Mouse (Mus musculus) CH12.LX (cell line): ENCODE results near the gene Rsc1a1. TPM values are rescaled to one million over a fixed set of nuclear protein-coding genes. Genes with fewer than 3 reads are reported as not detected.

Experiments used
- DNase-seq: peaks from one replicate; pipeline ENCODE4 v3.0.0-alpha.2; 2013; ENCODE audit errors: extremely low read depth
- H3K27ac ChIP-seq: 2 replicates; pipeline ENCODE4 v1.5.1; 2012; ENCODE audit warnings: low read depth, mild to moderate bottlenecking, control low read depth, moderate library complexity; ENCODE audit not compliant: insufficient read depth
- H3K27me3 ChIP-seq: replicated peaks from 2 replicates; pipeline ENCODE3; 2012; ENCODE audit warnings: inconsistent platforms
- H3K36me3 ChIP-seq, 2 experiments: replicated peaks in 1 of 2; 2 replicates each; pipeline versions ENCODE3 to v1.6.1; 2012; ENCODE audit warnings: inconsistent platforms in 1 of 2, low read length in 1 of 2, mild to moderate bottlenecking in 1 of 2, mixed read lengths in 1 of 2, moderate library complexity in 1 of 2; ENCODE audit not compliant: control insufficient read depth in 1 of 2, insufficient read depth in 1 of 2
- H3K4me1 ChIP-seq, 2 experiments: 2 replicates each; pipeline ENCODE4 v1.6.1; 2012; ENCODE audit warnings: inconsistent platforms in 1 of 2, moderate library complexity in 1 of 2; ENCODE audit not compliant: insufficient read depth in 2 of 2, control insufficient read depth in 1 of 2
- H3K4me2 ChIP-seq: 2 replicates; pipeline ENCODE4 v1.6.1; 2012; ENCODE audit warnings: low read depth, mild to moderate bottlenecking, control low read depth; ENCODE audit not compliant: poor library complexity, insufficient read depth, severe bottlenecking
- H3K4me3 ChIP-seq, 3 experiments: fragments of 150-350 bp in 1 of 3; sonication (generic) in 1 of 3; replicated peaks in 1 of 3; 2 replicates each; pipeline versions ENCODE3 to v1.5.1; 2011 to 2012; ENCODE audit warnings: low read depth in 2 of 3, low read length in 2 of 3, mild to moderate bottlenecking in 2 of 3, moderate library complexity in 2 of 3, control low read depth in 1 of 3, improper control_type of control experiment in 1 of 3, inconsistent platforms in 1 of 3, mixed read lengths in 1 of 3; ENCODE audit not compliant: poor library complexity in 1 of 3
- H3K79me2 ChIP-seq: replicated peaks from 2 replicates; pipeline ENCODE4 v1.6.1; 2012; ENCODE audit warnings: mild to moderate bottlenecking, moderate library complexity; ENCODE audit not compliant: control insufficient read depth, poor library complexity, insufficient read depth, severe bottlenecking; ENCODE audit errors: extremely low read depth
- H3K9ac ChIP-seq: 2 replicates; pipeline ENCODE4 v1.6.1; 2012; ENCODE audit warnings: low read depth, mild to moderate bottlenecking, control low read depth, moderate library complexity; ENCODE audit not compliant: insufficient read depth
- H3K9me3 ChIP-seq: replicated peaks from 2 replicates; pipeline ENCODE3; 2012; ENCODE audit warnings: low read length, inconsistent platforms, mixed read lengths
- BHLHE40 ChIP-seq: IDR thresholded peaks from 2 replicates; pipeline ENCODE4 v1.6.1; 2011; ENCODE audit warnings: mild to moderate bottlenecking, low read depth, low read length, improper control_type of control experiment
- CHD1 ChIP-seq: IDR thresholded peaks from 2 replicates; pipeline ENCODE4 v1.6.1; 2012; ENCODE audit warnings: low read depth, low read length, improper control_type of control experiment, inconsistent platforms
- CHD2 ChIP-seq: IDR thresholded peaks from 2 replicates; pipeline ENCODE4 v1.6.1; 2011; ENCODE audit warnings: low read length, improper control_type of control experiment
- CTCF ChIP-seq, 2 experiments: IDR thresholded peaks in 1 of 2; conservative IDR thresholded peaks in 1 of 2; 2 replicates each; pipeline ENCODE4 v1.5.1; 2011 to 2012; ENCODE audit warnings: low read depth in 2 of 2, low read length in 2 of 2, improper control_type of control experiment in 1 of 2, inconsistent platforms in 1 of 2, mild to moderate bottlenecking in 1 of 2, moderate library complexity in 1 of 2
- ELF1 ChIP-seq: IDR thresholded peaks from 2 replicates; pipeline ENCODE4 v1.6.1; 2014; ENCODE audit warnings: low read depth, mild to moderate bottlenecking, inconsistent platforms, low read length, improper control_type of control experiment
- EP300 ChIP-seq: IDR thresholded peaks from 2 replicates; pipeline ENCODE4 v1.6.1; 2011; ENCODE audit warnings: low read length, improper control_type of control experiment
- GABPA ChIP-seq: IDR thresholded peaks from 2 replicates; pipeline ENCODE4 v1.6.1; 2012; ENCODE audit warnings: low read depth, low read length, improper control_type of control experiment, inconsistent platforms; ENCODE audit not compliant: insufficient replicate concordance
- JUN ChIP-seq: IDR thresholded peaks from 2 replicates; pipeline ENCODE4 v1.6.1; 2011; ENCODE audit warnings: low read depth, mild to moderate bottlenecking, low read length, improper control_type of control experiment, moderate library complexity; ENCODE audit not compliant: insufficient read depth
- JUND ChIP-seq: conservative IDR thresholded peaks from 2 replicates; pipeline ENCODE4 v1.6.1; 2011; ENCODE audit warnings: low read depth, low read length, improper control_type of control experiment
- MAFK ChIP-seq: IDR thresholded peaks from 2 replicates; pipeline ENCODE4 v1.6.1; 2011; ENCODE audit warnings: low read length, improper control_type of control experiment; ENCODE audit not compliant: insufficient replicate concordance
- MAX ChIP-seq: IDR thresholded peaks from 2 replicates; pipeline ENCODE4 v1.6.1; 2011; ENCODE audit warnings: low read length, improper control_type of control experiment
- MAZ ChIP-seq: IDR thresholded peaks from 2 replicates; pipeline ENCODE4 v1.6.1; 2012; ENCODE audit warnings: low read depth, mild to moderate bottlenecking, inconsistent platforms, low read length, improper control_type of control experiment, moderate library complexity
- MEF2A ChIP-seq: IDR thresholded peaks from 2 replicates; pipeline ENCODE4 v1.6.1; 2014; ENCODE audit warnings: low read depth, mild to moderate bottlenecking, inconsistent platforms, low read length, improper control_type of control experiment, borderline replicate concordance
- MXI1 ChIP-seq: IDR thresholded peaks from 2 replicates; pipeline ENCODE4 v1.6.1; 2011; ENCODE audit warnings: mild to moderate bottlenecking, low read depth, low read length, improper control_type of control experiment
- NELFE ChIP-seq: IDR thresholded peaks from 2 replicates; pipeline ENCODE4 v1.6.1; 2011; ENCODE audit warnings: low read depth, low read length, improper control_type of control experiment
- NRF1 ChIP-seq: IDR thresholded peaks from 2 replicates; pipeline ENCODE4 v1.6.1; 2014; ENCODE audit warnings: low read depth, mild to moderate bottlenecking, inconsistent platforms, low read length, improper control_type of control experiment, moderate library complexity
- POLR2A ChIP-seq: IDR thresholded peaks from 2 replicates; pipeline ENCODE4 v1.6.1; 2011; ENCODE audit warnings: low read depth, mild to moderate bottlenecking, improper control_type of control experiment, low read length
- RAD21 ChIP-seq: IDR thresholded peaks from 2 replicates; pipeline ENCODE4 v1.6.1; 2011; ENCODE audit warnings: low read depth, mild to moderate bottlenecking, low read length, improper control_type of control experiment, moderate library complexity
- RCOR1 ChIP-seq: conservative IDR thresholded peaks from 2 replicates; pipeline ENCODE4 v1.6.1; 2012; ENCODE audit warnings: low read depth, mild to moderate bottlenecking, inconsistent platforms, low read length, improper control_type of control experiment
- UBTF ChIP-seq: IDR thresholded peaks from 2 replicates; pipeline ENCODE4 v1.6.1; 2012; ENCODE audit warnings: low read depth, mild to moderate bottlenecking, inconsistent platforms, low read length, improper control_type of control experiment, moderate library complexity
- USF2 ChIP-seq: conservative IDR thresholded peaks from 2 replicates; pipeline ENCODE4 v1.6.1; 2011; ENCODE audit warnings: low read depth, low read length, improper control_type of control experiment
- ZC3H11A ChIP-seq: IDR thresholded peaks from 2 replicates; pipeline ENCODE4 v1.6.1; 2012; ENCODE audit warnings: low read depth, mild to moderate bottlenecking, inconsistent platforms, low read length, improper control_type of control experiment
- ZKSCAN1 ChIP-seq: IDR thresholded peaks from 2 replicates; pipeline ENCODE4 v1.6.1; 2012; ENCODE audit warnings: low read depth, inconsistent platforms, low read length, improper control_type of control experiment, borderline replicate concordance
- dilution Hi-C: fragments of 300-500 bp; cut with MboI; formaldehyde crosslinking; loops from 2 replicates; pipeline ENCODE4 v1.14.3; 2020; ENCODE audit warnings: low sequenced_read_pairs; ENCODE audit not compliant: extremely low pct_unique_long_range_greater_than_20kb, extremely low pct_ligation_motif_present
- in situ Hi-C: fragments of 300-500 bp; cut with MboI; formaldehyde crosslinking; loops from 3 replicates; pipeline ENCODE4 v1.14.3; 2019; ENCODE audit warnings: low sequenced_read_pairs, low pct_ligation_motif_present, low pct_unique_long_range_greater_than_20kb, mixed read lengths
- polyA plus RNA-seq: library from polyadenylated mRNA; unstranded; fragments of >175 nt; gene quantifications from 2 replicates; pipeline ENCODE4 v1.2.1, GENCODE M21; 2012; ENCODE audit warnings: low read depth; ENCODE audit not compliant: insufficient read length
- total RNA-seq, 2 experiments: library from RNA; depleted of rRNA; stranded (reverse); fragments of 300-350 nt in 1 of 2; fragments of >200 nt in 1 of 2; gene quantifications; 2 replicates each; pipeline ENCODE4 v1.2.3; 2012 to 2014

Gene Rsc1a1
- total and polyA plus RNA-seq, 3 experiments: 3.4 to 14.0 (median 7.0) TPM

DNA sequence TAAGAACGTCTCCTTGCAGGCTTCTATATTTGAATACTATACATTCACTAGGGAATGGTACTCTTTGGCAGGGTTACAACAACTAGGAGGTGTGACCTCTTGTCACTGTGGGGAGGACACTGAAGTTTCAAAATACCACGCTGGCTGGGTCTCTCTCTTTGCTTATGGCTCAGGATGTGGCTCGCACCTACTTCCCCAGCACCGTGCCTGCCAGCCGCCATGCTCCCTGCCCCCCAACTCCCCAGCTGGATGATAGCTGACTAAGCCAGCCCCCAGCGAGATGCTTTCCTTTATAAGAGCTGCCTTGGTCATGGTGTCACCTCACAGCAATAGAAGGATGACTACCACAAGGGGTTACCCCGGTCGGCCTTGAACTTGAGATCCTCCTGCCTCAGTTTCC, 32.4 kb downstream of the Rsc1a1 start:
- peaks cover 22 to 70% of the 10 kb centered on the region in 2 experiments for H3K36me3 ChIP-seq
- H3K4me1 ChIP-seq: peaks cover 4 to 57% of the 10 kb centered on the region in 2 experiments; a peak in 3 of 4 replicates
- no peaks in the 10 kb centered on the region for H3K27me3 ChIP-seq
- dilution Hi-C loops: no loop called here
- in situ Hi-C loops: no loop called here
- H3K4me2 ChIP-seq: no peak overlapping the region
- no peak overlapping the region for H3K4me3 ChIP-seq
- TF ChIP-seq USF2: no peak
- no peak for TF ChIP-seq POLR2A
- no peak for TF ChIP-seq ELF1
- no peak for TF ChIP-seq MAX
- peaks cover 6% of the 10 kb centered on the region; the same call in 1 of the 2 replicates for H3K79me2 ChIP-seq
- no peak overlapping the region for H3K27ac ChIP-seq
- no peaks in the 10 kb centered on the region for H3K9me3 ChIP-seq
- no peak overlapping the region for H3K9ac ChIP-seq
- DNase-seq: no peak

DNA sequence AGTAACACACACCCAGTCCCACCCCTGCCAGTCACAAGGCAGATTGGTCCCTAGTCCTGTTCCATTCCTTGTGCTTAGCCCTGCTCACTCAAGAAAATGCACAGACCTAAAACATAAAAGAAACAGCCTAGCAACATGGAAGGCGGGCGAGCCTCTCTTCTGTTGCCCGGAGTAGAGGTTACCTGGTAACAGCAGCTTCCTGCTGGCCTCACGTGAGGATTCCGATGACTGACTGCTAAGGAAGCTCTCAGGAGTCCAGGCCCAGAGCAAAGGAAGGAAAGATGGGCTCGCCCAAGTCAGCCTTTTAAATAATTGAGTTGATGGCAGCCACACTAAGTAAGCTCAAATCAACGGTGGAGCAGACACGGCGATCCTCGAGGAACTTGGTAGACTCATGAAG, 33.5 kb downstream of the Rsc1a1 start:
- no peak overlapping the region for H3K27ac ChIP-seq
- peaks cover 4 to 48% of the 10 kb centered on the region in 2 experiments; a peak in 3 of 4 replicates for H3K4me1 ChIP-seq
- dilution Hi-C loops (no loop called here), in situ Hi-C loops (no loop called here)
- no peak for DNase-seq
- peaks cover 19 to 69% of the 10 kb centered on the region in 2 experiments for H3K36me3 ChIP-seq
- no peak overlapping the region for H3K4me2 ChIP-seq
- H3K4me3 ChIP-seq: no peak overlapping the region
- TF ChIP-seq NELFE: no peak
- no peak for TF ChIP-seq POLR2A
- H3K27me3 ChIP-seq: no peaks in the 10 kb centered on the region
- H3K79me2 ChIP-seq: peaks cover 6% of the 10 kb centered on the region; the same call in 1 of the 2 replicates
- H3K9me3 ChIP-seq: no peaks in the 10 kb centered on the region
- H3K9ac ChIP-seq: no peak overlapping the region

DNA sequence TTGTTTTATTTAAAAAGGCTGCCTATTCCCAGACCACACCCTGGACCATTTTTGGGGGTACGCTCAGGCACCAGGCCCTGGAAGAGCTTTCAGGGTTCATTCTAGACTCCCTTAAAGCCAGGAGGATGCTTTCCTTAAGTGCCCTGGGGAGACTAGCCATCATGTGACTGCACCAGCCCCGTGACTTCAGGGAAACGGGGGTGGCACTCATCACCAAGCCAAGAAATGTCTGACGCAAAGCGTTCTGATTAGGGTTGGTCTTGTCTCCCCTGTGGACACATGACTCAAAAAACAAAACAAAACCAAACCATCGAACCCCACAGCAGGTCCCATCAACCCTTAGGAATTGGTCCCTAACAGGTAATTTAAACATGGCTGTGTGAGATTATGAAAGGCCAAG, 34.1 kb downstream of the Rsc1a1 start:
- dilution Hi-C loops: no loop called here
- H3K36me3 ChIP-seq: peaks cover 19 to 72% of the 10 kb centered on the region in 2 experiments
- in situ Hi-C loops: no loop called here

More for the DNA sequence above, 34.1 kb downstream of the Rsc1a1 start:
- Histone ChIP-seq H3K4me3 (no peak overlapping the region), H3K9me3 (no peaks in the 10 kb centered on the region), H3K27me3 (no peaks in the 10 kb centered on the region), H3K79me2 (peaks cover 6% of the 10 kb centered on the region; the same call in 1 of the 2 replicates), H3K4me2 (no peak overlapping the region), H3K4me1 (peaks cover 2 to 43% of the 10 kb centered on the region in 2 experiments; a peak in 3 of 4 replicates), H3K27ac (no peak overlapping the region), H3K9ac (no peak overlapping the region)
- TF ChIP-seq JUN (no peak), CTCF (conservative IDR thresholded peaks at IDR 0.05 in 1 of 2, IDR thresholded peaks at IDR 0.05 in 1 of 2; ENCODE audit: low read depth in 2 of 2, low read length in 2 of 2) (no peak), ZC3H11A (no peak), MAZ (no peak), EP300 (no peak), RAD21 (no peak), GABPA (no peak), UBTF (no peak), JUND (no peak), ELF1 (no peak), BHLHE40 (no peak), MEF2A (no peak), MAFK (no peak), CHD1 (no peak), POLR2A (no peak), RCOR1 (no peak), NRF1 (no peak), ZKSCAN1 (no peak), MXI1 (no peak), CHD2 (no peak)
- DNase-seq: no peak
